ENCODE assay signal across 35 mouse cellular contexts in the genomic region with DNA sequence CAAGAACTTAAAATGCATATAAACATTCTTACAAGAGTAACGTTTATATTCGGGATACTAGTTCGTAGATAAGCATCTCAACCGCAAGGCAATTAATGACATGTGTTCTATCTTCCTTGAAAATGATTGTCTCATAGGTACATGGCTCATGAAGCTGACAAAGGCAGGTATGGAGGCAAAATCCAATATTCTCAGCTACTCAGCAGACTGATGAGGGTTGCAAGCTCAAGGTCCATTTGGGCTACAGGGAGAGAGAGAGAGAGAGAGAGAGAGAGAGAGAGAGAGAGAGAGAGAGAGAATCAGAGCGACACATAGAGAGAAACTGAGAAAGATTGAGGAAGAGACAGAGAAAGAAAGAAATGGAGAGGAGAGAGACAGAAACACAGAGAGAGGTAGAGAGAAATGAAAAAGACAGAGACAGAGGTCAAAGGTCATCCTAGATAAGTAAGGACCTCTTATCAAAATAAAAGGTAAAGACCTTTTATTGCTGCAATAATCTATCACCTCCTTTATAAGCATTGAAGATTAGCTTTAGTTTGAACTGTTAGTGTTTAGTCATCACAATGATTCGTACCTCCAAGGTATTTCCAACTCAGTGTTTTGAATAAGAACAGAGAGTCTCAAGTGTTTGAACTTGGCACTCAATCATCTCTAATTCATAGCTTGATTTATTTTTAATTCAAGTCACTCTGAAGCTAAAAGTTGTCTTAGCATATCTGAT. TPM values are rescaled to one million over a fixed set of nuclear protein-coding genes. Genes with fewer than 3 reads are reported as not detected.
"Had no signal": no experiment of that assay in that cellular context is flagged by ENCODE, and none has a peak within 500 bp of the region (broad histone marks: within the 10 kb centered on the region; RNA-seq: fewer than 3 reads in every experiment).

No protein-coding gene starts in this region.

- H3K9ac ChIP-seq: limb, embryonic 12.5 days; limb, embryonic 13.5 days; limb, embryonic 15.5 days; liver, embryonic 12.5 days; liver, embryonic 13.5 days; liver, embryonic 14.5 days; liver, embryonic 15.5 days; liver, postnatal 0 days; lung, embryonic 14.5 days; lung, embryonic 15.5 days; midbrain, embryonic 12.5 days; midbrain, embryonic 13.5 days; midbrain, embryonic 15.5 days; neural tube, embryonic 12.5 days had no signal

- DNase-seq: left cerebral cortex, postnatal 4 days; liver; liver, embryonic 13.5 days; liver, postnatal 0 days; lung, adult 18-20 months; lung, adult 2 months; lung, embryonic 14.5 days; lung, postnatal 10 days; lung, postnatal 14 days; lung, postnatal 36 days; lung, postnatal 4 days; midbrain, embryonic 14.5 days had no signal

- H3K36me3 ChIP-seq: limb, embryonic 10.5 days; limb, embryonic 12.5 days; limb, embryonic 13.5 days; liver, embryonic 12.5 days; liver, embryonic 13.5 days; liver, embryonic 15.5 days; lung, embryonic 15.5 days; midbrain, embryonic 10.5 days; midbrain, embryonic 12.5 days; midbrain, embryonic 13.5 days; midbrain, embryonic 15.5 days; neural tube, embryonic 12.5 days had no signal

- H3K27ac ChIP-seq: limb, embryonic 10.5 days; limb, embryonic 12.5 days; limb, embryonic 13.5 days; limb, embryonic 15.5 days; liver, embryonic 12.5 days; liver, embryonic 13.5 days; liver, embryonic 14.5 days; liver, embryonic 15.5 days; lung, embryonic 15.5 days; macrophage; midbrain, embryonic 10.5 days; midbrain, embryonic 12.5 days; midbrain, embryonic 13.5 days; midbrain, embryonic 15.5 days; neural tube, embryonic 12.5 days had no signal

- H3K9me3 ChIP-seq: limb, embryonic 10.5 days; limb, embryonic 12.5 days; limb, embryonic 13.5 days; limb, embryonic 15.5 days; liver, embryonic 12.5 days; liver, embryonic 13.5 days; liver, embryonic 15.5 days; lung, embryonic 15.5 days; megakaryocyte, embryonic 14.5 days; midbrain, embryonic 10.5 days; midbrain, embryonic 12.5 days; midbrain, embryonic 13.5 days; midbrain, embryonic 15.5 days; neural tube, embryonic 12.5 days had no signal

- H3K4me3 ChIP-seq: limb, embryonic 10.5 days; limb, embryonic 12.5 days; limb, embryonic 13.5 days; limb, embryonic 15.5 days; liver, embryonic 12.5 days; liver, embryonic 13.5 days; liver, embryonic 15.5 days; lung, embryonic 15.5 days; megakaryocyte, embryonic 14.5 days; midbrain, embryonic 10.5 days; midbrain, embryonic 12.5 days; midbrain, embryonic 13.5 days; midbrain, embryonic 15.5 days; myocyte; neural tube, embryonic 12.5 days had no signal

- H3K4me2 ChIP-seq: limb, embryonic 12.5 days; limb, embryonic 13.5 days; limb, embryonic 15.5 days; liver, embryonic 11.5 days; liver, embryonic 12.5 days; liver, embryonic 13.5 days; liver, embryonic 15.5 days; lung, embryonic 14.5 days; lung, embryonic 15.5 days; midbrain, embryonic 11.5 days; midbrain, embryonic 12.5 days; midbrain, embryonic 13.5 days; midbrain, embryonic 15.5 days; neural tube, embryonic 12.5 days had no signal

- ATAC-seq: liver, embryonic 12.5 days; liver, postnatal 0 days; lung, postnatal 0 days; midbrain, embryonic 13.5 days; midbrain, embryonic 15.5 days; midbrain, embryonic 16.5 days had no signal

- H3K27me3 ChIP-seq: limb, embryonic 12.5 days; limb, embryonic 13.5 days; limb, embryonic 15.5 days; liver, embryonic 12.5 days; liver, embryonic 13.5 days; liver, embryonic 15.5 days; lung, embryonic 15.5 days; megakaryocyte, embryonic 14.5 days; midbrain, embryonic 12.5 days; midbrain, embryonic 13.5 days; midbrain, embryonic 15.5 days; neural tube, embryonic 12.5 days had no signal

- H3K4me1 ChIP-seq: limb, embryonic 10.5 days; limb, embryonic 12.5 days; limb, embryonic 13.5 days; limb, embryonic 15.5 days; liver, embryonic 12.5 days; liver, embryonic 13.5 days; liver, embryonic 15.5 days; lung, embryonic 15.5 days; megakaryocyte, embryonic 14.5 days; midbrain, embryonic 10.5 days; midbrain, embryonic 12.5 days; midbrain, embryonic 13.5 days; midbrain, embryonic 15.5 days; neural tube, embryonic 12.5 days had no signal

RNA-seq across cellular contexts. Expression of a gene that starts 8.0 kb away (rescaled TPM):
- total RNA-seq: megakaryocyte progenitor cell, adult 5-6 weeks; megakaryocyte-erythroid progenitor cell, adult 5-6 weeks; monocyte, adult 5-6 weeks had no signal
